Mouse (Mus musculus): Measurements from ENCODE around the gene Pigt. TPM values are rescaled to one million over a fixed set of nuclear protein-coding genes. Genes with fewer than 3 reads are reported as not detected.

The Pigt gene
- total RNA-seq, 2 experiments from 2014 or later: 63.3 to 93.6 TPM

Other genes starting within 250 kb of the Pigt start
- gene Svs3b, start 240.9 kb upstream of the Pigt start, total RNA-seq (2021): not detected
- gene Svs4, start 219.1 kb upstream of the Pigt start, total RNA-seq (2021): not detected
- gene Svs3a, start 208.3 kb upstream of the Pigt start, total RNA-seq (2021): not detected
- not detected for gene Svs6, start 180.8 kb upstream of the Pigt start, total RNA-seq (2021)
- 1 to 10 TPM; 1.6 to 3.7 TPM for gene Svs5, start 164.8 kb upstream of the Pigt start, total RNA-seq (2021)
- gene Slpi, start 108.4 kb upstream of the Pigt start, total RNA-seq (2021): 10 to 100 TPM; 21.8 to 45.7 TPM
- gene Rbpjl, start 94.4 kb upstream of the Pigt start, total RNA-seq (2021): not detected
- gene Matn4, start 92.4 kb upstream of the Pigt start, total RNA-seq (2021): 1 to 10 TPM in 1 of 2 experiments, under 1 TPM in 1; 0.76 to 1.7 TPM
- gene Sdc4, start 53.6 kb upstream of the Pigt start, total RNA-seq (2021): 100 to 1,000 TPM; 133 to 150 TPM
- gene Sys1, start 40.6 kb upstream of the Pigt start, total RNA-seq (2021): 10 to 100 TPM; 28.7 to 33.3 TPM
- gene Gm20458, start 36.6 kb upstream of the Pigt start, total RNA-seq (2021): 1 to 10 TPM in 1 of 2 experiments, not detected in 1; 5.7 TPM
- not detected for gene Trp53tg5, start 23.8 kb upstream of the Pigt start, total RNA-seq (2021)
- gene Dbndd2, start 11.4 kb upstream of the Pigt start, total RNA-seq (2021): 10 to 100 TPM in 1 of 2 experiments, 1 to 10 TPM in 1; 7.6 to 20.9 TPM
- under 1 TPM in 1 of 2 experiments, not detected in 1; 0.74 TPM for gene Wfdc2, start 64.9 kb downstream of the Pigt start, total RNA-seq (2021)
- gene Spint3, start 75.9 kb downstream of the Pigt start, total RNA-seq (2021): not detected
- gene Wfdc6a, start 87.9 kb downstream of the Pigt start, total RNA-seq (2021): under 1 TPM; 0.38 to 0.40 TPM
- not detected for gene Eppin, start 96.1 kb downstream of the Pigt start, total RNA-seq (2021)
- not detected for gene Wfdc6b, start 116.0 kb downstream of the Pigt start, total RNA-seq (2021)
- gene Wfdc8, start 116.1 kb downstream of the Pigt start, total RNA-seq (2021): not detected
- gene Wfdc16, start 141.3 kb downstream of the Pigt start, total RNA-seq (2021): not detected
- gene Wfdc10, start 158.5 kb downstream of the Pigt start, total RNA-seq (2021): not detected
- not detected for gene Wfdc9, start 159.1 kb downstream of the Pigt start, total RNA-seq (2021)
- gene Wfdc11, start 176.6 kb downstream of the Pigt start, total RNA-seq (2021): not detected
- gene Wfdc13, start 187.6 kb downstream of the Pigt start, total RNA-seq (2021): not detected
- gene Spint4, start 201.0 kb downstream of the Pigt start, total RNA-seq (2021): not detected
- gene Spint5, start 217.8 kb downstream of the Pigt start, total RNA-seq (2021): not detected
- gene Wfdc3, start 248.4 kb downstream of the Pigt start, total RNA-seq (2021): under 1 TPM; 0.20 to 0.45 TPM
- 10 to 100 TPM; 34.0 to 35.2 TPM for gene Dnttip1, start 248.5 kb downstream of the Pigt start, total RNA-seq (2021)

All from adrenal gland, adult 18-20 months (tissue).